Mouse (Mus musculus) embryonic fibroblast, embryonic 13.5 days (primary cell): ENCODE data around the gene Col20a1.

ENCODE experiments used
- CTCF ChIP-seq: IDR thresholded peaks from 2 replicates; pipeline ENCODE4 v1.5.1; 2011; ENCODE audit warnings: mild to moderate bottlenecking, control low read depth, low read length, moderate library complexity, borderline replicate concordance; ENCODE audit not compliant: insufficient read depth
- POLR2A ChIP-seq: IDR thresholded peaks from 2 replicates; pipeline ENCODE4 v1.6.1; 2011; ENCODE audit warnings: low read depth, mild to moderate bottlenecking, control low read depth, low read length, moderate library complexity

- TF ChIP-seq POLR2A (no peak), CTCF (no peak)
Observed at GRCm38 (mm10) chr2:180940187-180940586, 46.1 kb upstream of the Col20a1 start.
